Mouse (Mus musculus) lung, postnatal 0 days (tissue): ENCODE data around the gene Mt3. TPM values are rescaled to one million over a fixed set of nuclear protein-coding genes. Genes with fewer than 3 reads are reported as not detected.

Experiments used
- ATAC-seq: fragments of 200-750 bp; cut with Nextera tagmentation; 2 replicates; pipeline ENCODE4 v1.8.0; 2017; ENCODE audit warnings: moderate library complexity
- DNase-seq: peaks from one replicate; pipeline ENCODE4 v3.0.0-alpha.2; 2016; ENCODE audit warnings: low spot score
- H3K27ac ChIP-seq: fragments of 300-500 bp; sonication (generic); 2 replicates; pipeline ENCODE4 v1.5.1; 2014; ENCODE audit warnings: antibody characterized with exemption, mild to moderate bottlenecking, low read length, mixed read lengths
- H3K27me3 ChIP-seq: fragments of 300-500 bp; sonication (generic); replicated peaks from 2 replicates; pipeline ENCODE4 v1.6.1; 2014; ENCODE audit warnings: low read length, mixed read lengths; ENCODE audit not compliant: insufficient read depth
- H3K36me3 ChIP-seq: fragments of 300-500 bp; sonication (generic); 2 replicates; pipeline ENCODE4 v1.6.1; 2014; ENCODE audit warnings: low read length, mixed read lengths; ENCODE audit not compliant: insufficient read depth
- H3K4me1 ChIP-seq: fragments of 300-500 bp; sonication (generic); 2 replicates; pipeline ENCODE4 v1.6.1; 2014; ENCODE audit warnings: antibody characterized with exemption, low read depth, low read length, mixed read lengths; ENCODE audit not compliant: insufficient read depth
- H3K4me2 ChIP-seq: fragments of 300-500 bp; sonication (generic); replicated peaks from 2 replicates; pipeline ENCODE4 v1.6.1; 2014; ENCODE audit warnings: low read depth, mild to moderate bottlenecking, low read length, moderate library complexity, mixed read lengths
- H3K4me3 ChIP-seq: fragments of 300-500 bp; sonication (generic); 2 replicates; pipeline ENCODE4 v1.5.1; 2014; ENCODE audit warnings: low read depth, low read length
- H3K9ac ChIP-seq: fragments of 300-500 bp; sonication (generic); replicated peaks from 2 replicates; pipeline ENCODE4 v1.6.1; 2014; ENCODE audit warnings: low read depth, mild to moderate bottlenecking
- H3K9me3 ChIP-seq: fragments of 300-500 bp; sonication (generic); 2 replicates; pipeline ENCODE4 v1.6.1; 2016; ENCODE audit warnings: low read length, mixed read lengths
- CTCF ChIP-seq: IDR thresholded peaks from 2 replicates; pipeline ENCODE4 v1.5.1; 2016; ENCODE audit warnings: antibody characterized with exemption, mild to moderate bottlenecking
- EP300 ChIP-seq: IDR thresholded peaks from 2 replicates; pipeline ENCODE4 v1.6.1; 2016; ENCODE audit warnings: antibody characterized with exemption, mild to moderate bottlenecking, control low read depth
- WGBS: fragments of 180-500 bp; shearing (Covaris S2); extraction: QIAGEN DNeasy Blood & Tissue Kit; methylation state at CpG from one replicate; pipeline ENCODE4 v1.1.7; 2014; 5-methylcytosine and 5-hydroxymethylcytosine counted together
- polyA plus RNA-seq: library from polyadenylated mRNA; unstranded; fragments of >200 nt; fragmentation: Nextera tagmentation; extraction: Ambion mirVana; gene quantifications from 2 replicates; pipeline ENCODE4 v1.2.1, GENCODE M21; 2015

Mt3 gene
- polyA plus RNA-seq, 1 experiment from 2014 or later, result 2.6 TPM

GRCm38 (mm10) chr8:94199202-94199869 is 46.9 kb downstream of the Mt3 start:
- H3K9ac ChIP-seq, result no peak overlapping the region
- H3K4me1 ChIP-seq, result no peaks in the 10 kb centered on the region
- ATAC-seq, result peak; percentile 47
- TF ChIP-seq CTCF (peak; percentile 88), EP300 (no peak)
- H3K9me3 ChIP-seq, result no peaks in the 10 kb centered on the region
- no peak overlapping the region for H3K4me2 ChIP-seq
- H3K27me3 ChIP-seq, result no peaks in the 10 kb centered on the region
- H3K27ac ChIP-seq, result no peak overlapping the region
- WGBS, result 42% methylated on average over 10 of the region's 10 CpGs
- H3K36me3 ChIP-seq, result no peaks in the 10 kb centered on the region
- no peak overlapping the region for H3K4me3 ChIP-seq
- peak; percentile 75 for DNase-seq

Other genes starting within 250 kb of the Mt3 start
- gene Amfr, start 139.8 kb upstream of the Mt3 start, polyA plus RNA-seq, result 57.4 and 61.6 TPM in 2 replicates
- gene Nudt21, start 115.6 kb upstream of the Mt3 start, polyA plus RNA-seq, result 53.9 and 55.0 TPM in 2 replicates
- gene Ogfod1, start 115.4 kb upstream of the Mt3 start, polyA plus RNA-seq, result 6.1 and 7.0 TPM in 2 replicates
- gene Bbs2, start 53.7 kb upstream of the Mt3 start, polyA plus RNA-seq, result 7.3 and 9.5 TPM in 2 replicates
- not detected in 2 replicates for gene Mt4, start 15.4 kb upstream of the Mt3 start, polyA plus RNA-seq
- gene Mt2, start 20.1 kb downstream of the Mt3 start, polyA plus RNA-seq, result 143 and 159 TPM in 2 replicates
- gene Mt1, start 26.5 kb downstream of the Mt3 start, polyA plus RNA-seq, result 836 and 858 TPM in 2 replicates
- gene Nup93, start 62.0 kb downstream of the Mt3 start, polyA plus RNA-seq, result 26.7 and 27.1 TPM in 2 replicates
- gene Slc12a3, start 176.6 kb downstream of the Mt3 start, polyA plus RNA-seq, result 0.11 and 0.12 TPM in 2 replicates
- gene Herpud1, start 233.8 kb downstream of the Mt3 start, polyA plus RNA-seq, result 179 and 217 TPM in 2 replicates